Mouse (Mus musculus): ENCODE data around the gene Ltk. TPM values are rescaled to one million over a fixed set of nuclear protein-coding genes. Genes with fewer than 3 reads are reported as not detected.
A peak's percentile ranks its signal among the peaks of the same experiment; 100 is the strongest.

Gene Ltk
- polyA plus RNA-seq, 1 experiment from 2014 or later = 1.6 TPM

- DNase-seq (ENCODE audit: low spot score) = no peak
- H3K4me2 ChIP-seq (replicated peaks) = peak overlapping the region; percentile 6
- H3K9me3 ChIP-seq (ENCODE audit: control insufficient read depth, low read length) = no peaks in the 10 kb centered on the region
- peaks cover 51% of the 10 kb centered on the region for H3K27me3 ChIP-seq (ENCODE audit: control insufficient read depth, insufficient read depth, low read length)
- H3K9ac ChIP-seq = no peak overlapping the region
- H3K4me3 ChIP-seq (replicated peaks; ENCODE audit: low read length) = peak overlapping the region; percentile 10; the same call in 1 of the 2 replicates
- peaks cover 20% of the 10 kb centered on the region for H3K4me1 ChIP-seq (replicated peaks; ENCODE audit: control insufficient read depth, insufficient read depth, low read length)
- no peaks in the 10 kb centered on the region for H3K36me3 ChIP-seq (replicated peaks; ENCODE audit: control insufficient read depth, insufficient read depth)
- no peak for ATAC-seq (ENCODE audit: low FRiP score)
- H3K27ac ChIP-seq = no peak overlapping the region
- 4% methylated on average over 46 of the region's 46 CpGs for WGBS
Observed at GRCm38 (mm10) chr2:119744163-119745111, 15.8 kb downstream of the Ltk start.

GRCm38 (mm10) chr2:119743808-119744162, 16.4 kb downstream of the Ltk start:
- DNase-seq (ENCODE audit: low spot score) = no peak
- 3% methylated on average over 22 of the region's 22 CpGs for WGBS

GRCm38 (mm10) chr2:119743176-119743807, 16.9 kb downstream of the Ltk start:
- no peak for DNase-seq (ENCODE audit: low spot score)
- ATAC-seq (ENCODE audit: low FRiP score) = no peak
- Histone ChIP-seq H3K4me1 (replicated peaks; ENCODE audit: control insufficient read depth, insufficient read depth, low read length) (peaks cover 20% of the 10 kb centered on the region), H3K27ac (no peak overlapping the region), H3K9ac (0 out of 2 replicates have a peak overlapping the region, but pooled peaks have one; percentile 52), H3K4me3 (replicated peaks; ENCODE audit: low read length) (peak overlapping the region; percentile 52), H3K4me2 (replicated peaks) (peak overlapping the region; percentile 96), H3K36me3 (replicated peaks; ENCODE audit: control insufficient read depth, insufficient read depth) (no peaks in the 10 kb centered on the region), H3K9me3 (ENCODE audit: control insufficient read depth, low read length) (no peaks in the 10 kb centered on the region), H3K27me3 (ENCODE audit: control insufficient read depth, insufficient read depth, low read length) (peaks cover 51% of the 10 kb centered on the region)
- 10% methylated on average over 21 of the region's 31 CpGs for WGBS

More at GRCm38 (mm10) chr2:119743808-119744162, 16.4 kb downstream of the Ltk start:
- Histone ChIP-seq H3K4me2 (replicated peaks) (peak overlapping the region; percentile 6), H3K36me3 (replicated peaks; ENCODE audit: control insufficient read depth, insufficient read depth) (no peaks in the 10 kb centered on the region), H3K27ac (no peak overlapping the region), H3K4me1 (replicated peaks; ENCODE audit: control insufficient read depth, insufficient read depth, low read length) (peaks cover 20% of the 10 kb centered on the region), H3K9ac (no peak overlapping the region), H3K27me3 (ENCODE audit: control insufficient read depth, insufficient read depth, low read length) (peaks cover 51% of the 10 kb centered on the region), H3K9me3 (ENCODE audit: control insufficient read depth, low read length) (no peaks in the 10 kb centered on the region), H3K4me3 (replicated peaks; ENCODE audit: low read length) (peak overlapping the region; percentile 10; the same call in 1 of the 2 replicates)
- no peak for ATAC-seq (ENCODE audit: low FRiP score)

- ATAC-seq (ENCODE audit: low FRiP score) (peak; percentile 29), DNase-seq (ENCODE audit: low spot score) (no peak)
- H3K4me1 ChIP-seq (replicated peaks; ENCODE audit: control insufficient read depth, insufficient read depth, low read length) = peaks cover 20% of the 10 kb centered on the region
- H3K4me2 ChIP-seq (replicated peaks) = peak overlapping the region; percentile 96
- H3K4me3 ChIP-seq (replicated peaks; ENCODE audit: low read length) = peak overlapping the region; percentile 52
- peaks cover 51% of the 10 kb centered on the region for H3K27me3 ChIP-seq (ENCODE audit: control insufficient read depth, insufficient read depth, low read length)
- no peak overlapping the region for H3K27ac ChIP-seq
- H3K36me3 ChIP-seq (replicated peaks; ENCODE audit: control insufficient read depth, insufficient read depth) = no peaks in the 10 kb centered on the region
- peak overlapping the region; percentile 52 for H3K9ac ChIP-seq
- H3K9me3 ChIP-seq (ENCODE audit: control insufficient read depth, low read length) = no peaks in the 10 kb centered on the region
- WGBS = 1% methylated on average over 58 of the region's 70 CpGs
Observed at GRCm38 (mm10) chr2:119742461-119743175, 17.6 kb downstream of the Ltk start.

GRCm38 (mm10) chr2:119741581-119742411, 18.4 kb downstream of the Ltk start, which contains the start of gene Itpka:
Gene Itpka, plus strand, starts transcription at chr2:119742337.
- H3K27me3 ChIP-seq (ENCODE audit: control insufficient read depth, insufficient read depth, low read length) = peaks cover 51% of the 10 kb centered on the region

GRCm38 (mm10) chr2:119740567-119740966, 19.7 kb downstream of the Ltk start:
- DNase-seq (ENCODE audit: low spot score) (no peak), ATAC-seq (ENCODE audit: low FRiP score) (no peak)
- Histone ChIP-seq H3K4me3 (replicated peaks; ENCODE audit: low read length) (no peak overlapping the region), H3K9ac (no peak overlapping the region), H3K4me2 (replicated peaks) (no peak overlapping the region), H3K27ac (no peak overlapping the region), H3K36me3 (replicated peaks; ENCODE audit: control insufficient read depth, insufficient read depth) (no peaks in the 10 kb centered on the region), H3K9me3 (ENCODE audit: control insufficient read depth, low read length) (no peaks in the 10 kb centered on the region), H3K4me1 (replicated peaks; ENCODE audit: control insufficient read depth, insufficient read depth, low read length) (peaks cover 20% of the 10 kb centered on the region), H3K27me3 (ENCODE audit: control insufficient read depth, insufficient read depth, low read length) (peaks cover 49% of the 10 kb centered on the region)
- WGBS = 19% methylated on average over 2 of the region's 2 CpGs

More at GRCm38 (mm10) chr2:119741581-119742411, 18.4 kb downstream of the Ltk start, which contains the start of gene Itpka:
- Histone ChIP-seq H3K27ac (no peak within 1 kb of the TSS), H3K9ac (peak within 1 kb of the TSS; percentile 52), H3K9me3 (ENCODE audit: control insufficient read depth, low read length) (no peaks in the 10 kb centered on the region), H3K4me3 (replicated peaks; ENCODE audit: low read length) (peak within 1 kb of the TSS; percentile 52), H3K4me1 (replicated peaks; ENCODE audit: control insufficient read depth, insufficient read depth, low read length) (peaks cover 20% of the 10 kb centered on the region), H3K36me3 (replicated peaks; ENCODE audit: control insufficient read depth, insufficient read depth) (no peaks in the 10 kb centered on the region), H3K4me2 (replicated peaks) (peak within 1 kb of the TSS; percentile 96)
- peak; percentile 65 for ATAC-seq (ENCODE audit: low FRiP score)
- WGBS = under 1% methylated on average over 46 of the region's 53 CpGs
- peak; percentile 50 for DNase-seq (ENCODE audit: low spot score)

GRCm38 (mm10) chr2:119737124-119737523, 23.1 kb downstream of the Ltk start:
- Histone ChIP-seq H3K36me3 (replicated peaks; ENCODE audit: control insufficient read depth, insufficient read depth) (peaks cover 34% of the 10 kb centered on the region), H3K4me1 (replicated peaks; ENCODE audit: control insufficient read depth, insufficient read depth, low read length) (0 out of 2 replicates have a peak, but pooled peaks cover under 1% of the 10 kb centered on the region), H3K4me3 (replicated peaks; ENCODE audit: low read length) (no peak overlapping the region), H3K4me2 (replicated peaks) (no peak overlapping the region), H3K27ac (no peak overlapping the region), H3K27me3 (ENCODE audit: control insufficient read depth, insufficient read depth, low read length) (peaks cover 16% of the 10 kb centered on the region), H3K9ac (no peak overlapping the region), H3K9me3 (ENCODE audit: control insufficient read depth, low read length) (no peaks in the 10 kb centered on the region)
- WGBS = 22% methylated on average over 12 of the region's 12 CpGs
- ATAC-seq (ENCODE audit: low FRiP score) = no peak
- DNase-seq (ENCODE audit: low spot score) = no peak

GRCm38 (mm10) chr2:119730735-119731134, 29.5 kb downstream of the Ltk start:
- no peaks in the 10 kb centered on the region for H3K4me1 ChIP-seq (replicated peaks; ENCODE audit: control insufficient read depth, insufficient read depth, low read length)
- 0 out of 2 replicates have a peak, but pooled peaks cover 2% of the 10 kb centered on the region for H3K27me3 ChIP-seq (ENCODE audit: control insufficient read depth, insufficient read depth, low read length)
- peaks cover 98% of the 10 kb centered on the region for H3K36me3 ChIP-seq (replicated peaks; ENCODE audit: control insufficient read depth, insufficient read depth)
- no peaks in the 10 kb centered on the region for H3K9me3 ChIP-seq (ENCODE audit: control insufficient read depth, low read length)
- DNase-seq (ENCODE audit: low spot score) (no peak), ATAC-seq (ENCODE audit: low FRiP score) (no peak)
- no peak overlapping the region for H3K27ac ChIP-seq
- H3K9ac ChIP-seq = no peak overlapping the region
- H3K4me2 ChIP-seq (replicated peaks) = no peak overlapping the region
- 93% methylated on average over 4 of the region's 4 CpGs for WGBS
- H3K4me3 ChIP-seq (replicated peaks; ENCODE audit: low read length) = no peak overlapping the region
